Mouse (Mus musculus): ENCODE data around the gene Tmem234.
"Not testable (repeated sequence)": the region's sequence is repeated elsewhere in the genome, so short reads cannot be mapped to it uniquely, and the experiment has no call there.

The Tmem234 gene

GRCm38 (mm10) chr4:129600233-129601158, at the start of gene Tmem234, which contains the start of gene Eif3i:
Gene Tmem234, plus strand, starts transcription at chr4:129600668.
Gene Eif3i, minus strand, starts transcription at chr4:129600648.
- DNase-seq (ENCODE audit: low spot score in 2 of 2): peak; percentile 72 to 86

DNA sequence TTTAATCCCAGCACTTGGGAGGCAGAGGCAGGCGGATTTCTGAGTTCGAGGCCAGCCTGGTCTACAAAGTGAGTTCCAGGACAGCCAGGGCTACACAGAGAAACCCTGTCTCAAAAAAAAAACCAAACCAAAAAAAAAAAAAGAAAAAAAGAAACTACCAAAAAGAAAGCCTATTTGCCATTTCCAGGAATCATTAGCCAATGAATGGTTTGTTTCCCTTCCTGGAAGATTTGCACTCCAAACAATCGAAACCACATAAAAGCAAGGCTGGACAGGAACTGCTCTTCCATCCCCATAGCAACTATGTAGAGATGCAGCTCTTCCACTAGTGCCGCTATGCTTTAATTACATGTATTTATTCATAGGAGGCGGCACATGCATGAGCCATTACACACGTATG, 46.0 kb upstream of the Tmem234 start:
- DNase-seq (ENCODE audit: low spot score in 2 of 2): not testable (repeated sequence)

DNA sequence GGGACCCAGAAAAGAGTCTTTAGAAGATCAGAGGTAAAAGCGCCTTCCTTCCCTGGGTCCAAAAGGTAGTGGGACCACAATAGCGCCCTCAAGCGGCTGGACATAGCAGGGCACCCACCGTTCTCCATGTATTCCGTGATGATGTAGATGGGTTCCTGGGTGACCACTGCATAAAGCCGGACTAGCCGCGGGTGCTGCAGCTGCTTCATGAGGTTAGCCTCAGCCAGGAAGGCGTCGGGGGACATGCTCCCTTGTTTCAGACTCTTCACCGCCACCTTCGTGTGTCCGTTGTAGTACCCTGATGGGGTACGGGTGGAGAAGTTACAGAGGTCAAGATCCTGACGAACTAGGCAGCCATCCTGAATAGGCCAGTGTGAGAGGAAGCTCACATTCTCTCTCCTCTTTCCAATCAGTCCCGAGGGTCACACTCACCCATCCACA, 45.0 kb upstream of the Tmem234 start:
- peak; percentile 24 to 37 for DNase-seq (ENCODE audit: low spot score in 2 of 2)

DNA sequence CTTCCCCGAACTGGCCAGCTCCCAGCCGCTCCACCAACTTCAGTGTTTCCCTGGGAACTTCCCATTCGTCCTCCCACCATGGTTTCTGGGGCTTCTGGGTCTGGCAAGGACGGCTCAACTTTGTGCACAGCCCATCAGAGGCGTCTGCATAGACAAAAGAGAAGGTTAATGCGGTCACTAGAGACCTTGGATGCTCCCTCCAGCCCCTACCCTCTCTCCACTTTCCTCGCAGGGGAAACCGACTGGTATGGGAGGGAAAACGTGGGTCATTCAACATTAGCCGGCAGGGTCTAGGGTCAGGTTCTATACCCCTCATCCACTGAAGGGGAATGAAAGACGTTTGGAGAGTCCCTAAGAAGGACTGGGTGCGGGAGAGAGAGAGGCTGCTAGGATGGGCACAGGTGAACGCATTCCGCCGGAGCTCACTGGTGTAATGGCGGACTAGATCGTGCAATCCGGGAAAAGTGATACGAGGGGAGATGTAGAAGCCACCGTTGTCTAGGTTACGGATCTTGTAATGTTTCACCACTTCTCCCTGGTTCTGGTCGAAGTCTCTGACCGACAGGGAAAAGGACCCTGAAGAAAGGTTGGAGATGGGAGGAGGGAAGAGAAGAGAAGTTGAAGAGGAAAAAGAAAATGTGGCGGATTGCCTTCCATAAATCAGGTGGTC, 44.5 kb upstream of the Tmem234 start:
- DNase-seq (ENCODE audit: low spot score in 2 of 2): peak in 1 of 2 experiments; percentile 10

GRCm38 (mm10) chr4:129556532-129557223, 43.8 kb upstream of the Tmem234 start:
- DNase-seq (ENCODE audit: low spot score in 2 of 2): peak; percentile 85 to 89

DNA sequence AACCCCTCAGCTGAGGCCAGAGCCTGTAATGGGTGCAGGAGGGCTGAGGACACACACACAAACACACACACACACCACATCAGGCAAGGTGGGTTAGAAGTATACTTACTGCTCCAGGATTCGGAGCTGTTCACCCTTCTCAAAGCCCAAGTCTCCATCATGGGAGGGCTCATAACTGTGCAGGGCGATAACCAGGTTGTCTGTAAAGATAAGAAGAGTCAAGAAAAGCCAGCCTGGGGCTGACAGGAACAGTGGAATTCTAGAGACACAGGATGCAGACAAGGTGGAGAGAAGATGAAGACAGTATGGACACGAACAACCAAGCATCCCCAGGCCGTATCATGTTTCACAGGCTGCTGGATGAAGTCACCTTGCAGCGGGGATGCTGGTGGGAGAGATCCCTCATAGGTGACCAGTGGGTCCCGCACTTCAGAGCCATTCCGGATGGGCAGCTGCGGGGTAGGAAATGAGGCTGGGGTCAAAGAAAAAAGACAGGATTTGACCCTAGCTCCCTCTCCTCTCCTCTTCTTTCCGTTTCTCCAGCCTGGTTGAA, 43.1 kb upstream of the Tmem234 start:
- DNase-seq (ENCODE audit: low spot score in 2 of 2): no peak

DNA sequence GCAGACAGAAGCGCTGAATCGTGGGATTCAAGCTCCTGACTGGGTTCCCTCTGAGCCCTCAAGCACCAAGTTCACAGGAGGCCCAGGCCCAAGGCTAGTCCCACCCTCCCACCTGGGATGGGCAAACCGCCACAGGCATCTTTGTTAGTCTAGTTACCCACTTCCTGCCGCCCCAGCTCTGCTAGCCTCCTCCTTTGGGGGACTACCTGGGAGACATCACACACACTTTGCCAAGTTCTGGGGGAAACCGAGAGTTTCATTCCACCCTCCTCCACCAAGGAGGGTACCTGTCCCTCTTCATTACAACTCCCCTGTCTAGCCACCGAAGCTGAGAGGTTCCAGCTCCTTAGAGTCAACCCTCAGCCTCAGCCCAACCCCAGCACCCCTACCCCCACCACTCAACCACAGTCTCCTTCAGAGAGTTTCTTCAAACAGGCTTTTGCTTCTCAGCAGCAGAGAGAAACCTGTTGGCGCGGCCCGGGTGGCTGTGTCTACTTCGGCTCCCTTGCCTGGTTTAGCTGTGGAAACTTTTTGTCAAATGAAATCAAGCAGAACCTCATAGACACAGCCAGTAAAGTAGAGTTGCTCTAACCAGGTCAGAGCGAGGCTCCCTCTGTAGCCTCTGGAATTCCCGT, 42.0 kb upstream of the Tmem234 start:
- DNase-seq (ENCODE audit: low spot score in 2 of 2): no peak

GRCm38 (mm10) chr4:129561184-129561583, 39.3 kb upstream of the Tmem234 start:
- DNase-seq (ENCODE audit: low spot score in 2 of 2): no peak

- no peak for DNase-seq (ENCODE audit: low spot score in 2 of 2)
Observed at GRCm38 (mm10) chr4:129563718-129564117, 36.8 kb upstream of the Tmem234 start.

- DNase-seq (ENCODE audit: low spot score in 2 of 2): no peak
Observed at GRCm38 (mm10) chr4:129565139-129565538, 35.3 kb upstream of the Tmem234 start.

DNA sequence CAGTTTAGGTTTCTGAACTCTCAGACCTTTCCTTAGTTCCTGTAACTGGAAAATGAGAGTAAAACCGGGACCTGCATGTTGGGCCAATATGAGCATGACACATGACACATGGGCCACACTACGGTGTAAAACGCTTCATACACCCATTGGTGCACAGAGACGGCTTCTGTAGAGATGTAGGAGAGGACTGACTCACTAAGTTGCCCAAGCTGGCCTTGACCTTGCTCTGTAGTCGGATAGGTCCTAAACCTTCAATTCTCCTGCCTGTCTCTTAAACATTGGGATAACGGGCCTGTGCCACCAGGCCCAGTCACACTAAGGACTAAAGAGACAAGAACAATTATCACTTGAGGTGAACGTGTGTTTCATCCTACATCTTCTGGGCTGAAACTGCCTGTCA, 32.1 kb upstream of the Tmem234 start:
- no peak for DNase-seq (ENCODE audit: low spot score in 2 of 2)

- DNase-seq (ENCODE audit: low spot score in 2 of 2): no peak
Observed at GRCm38 (mm10) chr4:129570028-129570427, 30.4 kb upstream of the Tmem234 start.

- no peak for DNase-seq (ENCODE audit: low spot score in 2 of 2)
Observed at GRCm38 (mm10) chr4:129571551-129572084, 28.9 kb upstream of the Tmem234 start.

DNA sequence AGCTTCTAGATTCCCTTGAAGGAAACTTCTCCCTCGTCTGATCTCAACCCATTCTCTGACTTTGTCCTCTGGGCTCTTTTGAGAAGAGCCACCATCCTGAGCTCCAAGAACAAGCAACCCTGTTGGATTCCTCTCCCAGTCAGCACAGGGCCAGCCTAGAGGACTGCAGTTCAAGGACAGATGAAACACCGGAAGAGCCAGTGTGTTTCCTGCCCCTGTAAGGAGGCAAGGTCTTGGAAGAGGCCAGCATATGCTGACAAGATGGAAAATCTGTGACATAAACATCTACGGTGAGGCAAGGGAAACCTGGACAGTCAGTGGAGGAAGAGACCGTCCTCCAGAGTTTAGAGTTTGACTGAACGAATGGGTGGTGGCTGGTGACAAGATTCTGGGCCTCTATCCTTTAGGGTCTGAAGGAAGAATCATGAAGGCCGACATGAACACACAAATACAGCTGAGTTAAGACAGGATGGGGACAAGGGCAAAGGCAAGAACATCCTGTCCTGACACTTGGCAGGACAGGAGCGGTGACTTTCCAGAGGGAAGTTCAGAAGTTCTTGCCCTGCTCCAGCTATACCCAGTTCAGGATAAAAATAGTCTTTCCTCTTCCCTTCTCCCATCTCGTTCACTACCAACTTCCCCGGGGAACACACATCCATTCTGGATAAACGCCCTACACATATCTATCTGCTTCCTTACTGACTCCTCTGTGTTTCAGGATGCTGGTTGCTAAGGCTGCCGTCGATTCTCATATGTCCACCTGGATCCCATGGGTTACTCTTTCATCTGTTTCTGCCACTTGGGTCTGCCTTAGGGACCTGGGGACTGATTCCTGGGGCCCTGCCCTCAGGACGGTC, 28.0 kb upstream of the Tmem234 start:
- no peak for DNase-seq (ENCODE audit: low spot score in 2 of 2)

DNA sequence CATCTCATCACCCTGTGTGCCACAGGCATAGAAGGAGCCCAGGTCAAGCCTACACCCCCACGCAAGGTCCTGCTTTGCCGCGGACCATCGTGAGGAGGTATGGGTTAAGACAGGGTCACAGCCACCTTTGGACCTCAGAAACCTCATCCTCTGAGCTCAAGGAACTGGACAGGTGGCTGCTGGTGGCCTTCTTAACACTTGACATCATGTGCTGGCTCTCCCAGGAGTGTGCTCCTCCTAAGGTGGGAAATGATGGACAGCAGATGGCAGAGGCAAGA, 27.4 kb upstream of the Tmem234 start:
- no peak for DNase-seq (ENCODE audit: low spot score in 2 of 2)

- DNase-seq (ENCODE audit: low spot score in 2 of 2): no peak
Observed at GRCm38 (mm10) chr4:129573430-129573829, 27.0 kb upstream of the Tmem234 start, which contains the start of gene Lck. Gene Lck, minus strand, starts transcription at chr4:129573641.

- no peak for DNase-seq (ENCODE audit: low spot score in 2 of 2)
Observed at GRCm38 (mm10) chr4:129575171-129575844, 25.2 kb upstream of the Tmem234 start.

- DNase-seq (ENCODE audit: low spot score in 2 of 2): peak; percentile 44 to 65
Observed at GRCm38 (mm10) chr4:129576863-129577491, 23.5 kb upstream of the Tmem234 start.

- no peak for DNase-seq (ENCODE audit: low spot score in 2 of 2)
Observed at GRCm38 (mm10) chr4:129577688-129578087, 22.8 kb upstream of the Tmem234 start.
